Comparison of ENCODE assay signal across 8 mouse cellular contexts in the genomic region with DNA sequence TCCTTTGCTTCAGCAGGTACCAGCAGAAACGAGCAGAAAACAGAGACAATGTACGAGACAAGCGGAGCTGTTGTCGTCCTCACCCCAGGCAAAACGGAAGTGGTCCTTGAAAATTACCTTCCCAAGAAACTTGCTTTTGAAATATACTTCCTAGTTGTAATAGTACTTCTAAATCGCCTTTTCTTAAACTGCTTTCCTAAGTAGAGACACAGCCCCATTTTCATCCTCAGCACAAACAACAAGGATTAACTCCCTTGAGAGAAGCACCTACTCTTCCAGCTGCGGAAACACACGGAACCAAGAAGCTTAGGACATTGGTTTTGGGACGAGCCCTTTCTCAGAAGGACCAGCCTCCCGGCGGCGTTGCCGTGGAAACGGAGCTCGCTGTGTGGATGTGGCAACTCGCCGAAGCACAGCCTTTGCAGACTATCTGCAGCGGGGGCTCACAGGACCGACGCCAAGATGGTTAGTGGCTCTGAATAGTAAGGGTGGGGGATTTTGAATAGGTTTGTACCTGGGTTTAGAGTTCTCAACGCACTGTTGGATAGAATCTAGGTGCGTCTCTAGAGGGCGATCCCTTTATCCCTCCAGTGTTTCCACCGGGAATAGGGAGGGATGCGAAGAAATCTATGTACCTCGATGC. TPM values are rescaled to one million over a fixed set of nuclear protein-coding genes. Genes with fewer than 3 reads are reported as not detected.
A peak's percentile ranks its signal among the peaks of the same experiment; 100 is the strongest.
DNase-seq lines count a peak whose midpoint lies in the region; ATAC-seq lines count a peak whose summit lies in the region.

A gene (plus strand): TSS at position 341 of the 643 bp plus-strand sequence.

- peak; percentile 96 for ATAC-seq in forebrain, embryonic 14.5 days
- ATAC-seq in neural tube, embryonic 15.5 days (ENCODE audit: low FRiP score), result peak; percentile 95

- H3K27me3 ChIP-seq in forebrain, embryonic 14.5 days (replicated peaks; ENCODE audit: control insufficient read depth, insufficient read depth, low read length), result no peaks in the 10 kb centered on the region
- no peaks in the 10 kb centered on the region for H3K27me3 ChIP-seq in neural tube, embryonic 15.5 days (replicated peaks)

- H3K4me3 ChIP-seq in forebrain, embryonic 14.5 days (ENCODE audit: low read depth, low read length), result peak within 1 kb of the TSS; percentile 40
- peak within 1 kb of the TSS; percentile 76 for H3K4me3 ChIP-seq in neural tube, embryonic 15.5 days (replicated peaks)

- H3K27ac ChIP-seq in forebrain, embryonic 14.5 days (ENCODE audit: low read depth, low read length), result no peak within 1 kb of the TSS; the same call in 1 of the 2 replicates
- peak within 1 kb of the TSS; percentile 86 for H3K27ac ChIP-seq in neural tube, embryonic 15.5 days (replicated peaks)

- H3K9me3 ChIP-seq in forebrain, embryonic 14.5 days (replicated peaks; ENCODE audit: control insufficient read depth, low read length), result no peaks in the 10 kb centered on the region
- no peaks in the 10 kb centered on the region for H3K9me3 ChIP-seq in neural tube, embryonic 15.5 days (replicated peaks)

- DNase-seq in ES-CJ7 (ENCODE audit: low read depth, low spot score), result peak; percentile 94
- peak; percentile 75 for DNase-seq in cerebellum, adult 11 months
- DNase-seq in forebrain, embryonic 14.5 days (ENCODE audit: low spot score), result peak; percentile 95
- DNase-seq in heart, postnatal 14 days, result peak; percentile 84 to 90
- DNase-seq in layer of hippocampus, adult 11-12 months (ENCODE audit: low spot score), result peak; percentile 87
- DNase-seq in lung, adult 18-20 months, result peak; percentile 81 to 82
- peak; percentile 85 for DNase-seq in testis, postnatal 14 days (ENCODE audit: low spot score)

- peaks cover 10% of the 10 kb centered on the region; the same call in 1 of the 2 replicates for H3K36me3 ChIP-seq in forebrain, embryonic 14.5 days (ENCODE audit: control insufficient read depth, insufficient read depth, low read length)
- 0 out of 2 replicates have a peak, but pooled peaks cover 9% of the 10 kb centered on the region for H3K36me3 ChIP-seq in neural tube, embryonic 15.5 days

- H3K9ac ChIP-seq in forebrain, embryonic 14.5 days (ENCODE audit: low read length), result peak within 1 kb of the TSS; percentile 71
- H3K9ac ChIP-seq in neural tube, embryonic 15.5 days (replicated peaks), result peak within 1 kb of the TSS; percentile 65

- 0% methylated on average over 26 of the region's 26 CpGs for WGBS in forebrain, embryonic 14.5 days
- WGBS in neural tube, embryonic 15.5 days, result under 1% methylated on average over 26 of the region's 26 CpGs

- H3K4me1 ChIP-seq in forebrain, embryonic 14.5 days (ENCODE audit: control insufficient read depth, insufficient read depth, low read length), result 0 out of 2 replicates have a peak, but pooled peaks cover 3% of the 10 kb centered on the region
- peaks cover 13% of the 10 kb centered on the region for H3K4me1 ChIP-seq in neural tube, embryonic 15.5 days

- H3K4me2 ChIP-seq in forebrain, embryonic 14.5 days (ENCODE audit: low read length), result peak within 1 kb of the TSS; percentile 76
- peak within 1 kb of the TSS; percentile 83 for H3K4me2 ChIP-seq in neural tube, embryonic 15.5 days

- intact Hi-C loops in heart, postnatal 14 days (cut with DNase I), result loop anchor here (2.0 kb wide), 1 partner anchor 52 kb away; a partner anchor contains a TSS

RNA-seq across cellular contexts. Expression of the gene that starts here (rescaled TPM):
- 5.4 and 6.9 TPM in 2 replicates for polyA plus RNA-seq in forebrain, embryonic 14.5 days (2014; fragmentation: Nextera tagmentation; extraction: Ambion mirVana)
- total RNA-seq in heart, postnatal 14 days (2021), result 1 to 10 TPM; 2.6 to 3.7 TPM
- 4.5 and 4.8 TPM in 2 replicates for polyA plus RNA-seq in neural tube, embryonic 15.5 days (2015; fragmentation: Nextera tagmentation; extraction: Ambion mirVana)
